Mouse (Mus musculus) embryonic stem cell, embryonic (primary cell): ENCODE measurements around the gene Rab3il1.

Experiments
- CTCF ChIA-PET, 4 experiments: fragments of 300-600 bp in 2 of 4; fragments of 350-600 bp in 2 of 4; sonication (Branson Sonifier 250); formaldehyde crosslinking; loops; one replicate each; lab custom pipeline; 2022; ENCODE audit warnings: inconsistent platforms in 2 of 4; lab: Charles Lee
- POLR2A ChIA-PET, 4 experiments: fragments of 300-600 bp in 2 of 4; fragments of 350-600 bp in 2 of 4; sonication (Branson Sonifier 250); formaldehyde crosslinking; loops; one replicate each; lab custom pipeline; 2022; ENCODE audit warnings: antibody characterized with exemption in 4 of 4, inconsistent platforms in 1 of 4; lab: Charles Lee

The Rab3il1 gene

GRCm38 (mm10) chr19:10017637-10018526 lies 16.4 kb downstream of the Rab3il1 start:
- CTCF ChIA-PET: interaction anchor here (0.6 to 3.9 kb wide), 21 partner anchors 16 to 241 kb away, joined by 3 to 23 read pairs (median 4); partner anchors contain the start of gene Fads1 (in 1 of the 4)
- POLR2A ChIA-PET: interaction anchor here in 3 of 4 experiments (0.5 to 3.6 kb wide), 45 partner anchors 8 to 1305 kb away, joined by 3 to 35 read pairs (median 4); partner anchors contain the start of genes Fads1 (in 3 of the 3) and Incenp (in 1 of the 3)

- CTCF ChIA-PET: interaction anchor here (0.6 to 3.9 kb wide), 18 partner anchors 14 to 240 kb away, joined by 3 to 23 read pairs (median 5); no protein-coding TSS in a partner anchor
- POLR2A ChIA-PET: interaction anchor here in 3 of 4 experiments (0.6 to 3.6 kb wide), 29 partner anchors 9 to 356 kb away, joined by 3 to 35 read pairs (median 5); partner anchors contain the start of gene Fads1 (in 2 of the 3)
These were observed 17.0 kb downstream of the Rab3il1 start for GRCm38 (mm10) chr19:10018527-10018818.

- CTCF ChIA-PET: interaction anchor here in 3 of 4 experiments (0.8 to 3.9 kb wide), 12 partner anchors 13 to 239 kb away, joined by 3 to 23 read pairs (median 5); no protein-coding TSS in a partner anchor
- POLR2A ChIA-PET: interaction anchor here in 3 of 4 experiments (0.6 to 3.6 kb wide), 19 partner anchors 10 to 1263 kb away, joined by 3 to 35 read pairs (median 4); partner anchors contain the start of genes Fads1 (in 1 of the 3) and Nxf1 (in 1 of the 3)
These were observed 17.8 kb downstream of the Rab3il1 start for GRCm38 (mm10) chr19:10019214-10019760.

- POLR2A ChIA-PET: interaction anchor here in 3 of 4 experiments (1.2 to 2.7 kb wide), 6 partner anchors 9 to 161 kb away, joined by 3 to 12 read pairs (median 6); partner anchors contain the start of gene Fads1 (in 1 of the 3)
- CTCF ChIA-PET: interaction anchor here in 3 of 4 experiments (0.7 to 2.0 kb wide), 9 partner anchors 9 to 244 kb away, joined by 3 to 8 read pairs (median 5); no protein-coding TSS in a partner anchor
These were observed 20.5 kb downstream of the Rab3il1 start for GRCm38 (mm10) chr19:10021981-10022380.

- POLR2A ChIA-PET: interaction anchor here in 3 of 4 experiments (1.0 to 2.7 kb wide), 7 partner anchors 10 to 160 kb away, joined by 3 to 12 read pairs (median 5); partner anchors contain the start of gene Fads1 (in 1 of the 3)
- CTCF ChIA-PET: interaction anchor here in 3 of 4 experiments (0.6 to 2.0 kb wide), 19 partner anchors 8 to 243 kb away, joined by 3 to 8 read pairs (median 3); no protein-coding TSS in a partner anchor
These were observed 21.2 kb downstream of the Rab3il1 start for GRCm38 (mm10) chr19:10022414-10023303.

GRCm38 (mm10) chr19:10023304-10023758 lies 21.9 kb downstream of the Rab3il1 start:
- ChIA-PET CTCF (interaction anchor here in 3 of 4 experiments (0.7 to 2.0 kb wide), 16 partner anchors 8 to 221 kb away, joined by 3 to 8 read pairs (median 4); no protein-coding TSS in a partner anchor), POLR2A (interaction anchor here in 3 of 4 experiments (0.6 to 2.7 kb wide), 6 partner anchors 8 to 160 kb away, joined by 3 to 12 read pairs (median 6); partner anchors contain the start of gene Fads1 (in 1 of the 3))

- CTCF ChIA-PET: interaction anchor here in 3 of 4 experiments (0.6 to 1.3 kb wide), 5 partner anchors 32 to 263 kb away, joined by 3 to 5 read pairs (median 4); no protein-coding TSS in a partner anchor
These were observed 23.9 kb downstream of the Rab3il1 start for GRCm38 (mm10) chr19:10025169-10025875.

GRCm38 (mm10) chr19:10029746-10030145 lies 28.3 kb downstream of the Rab3il1 start:
- CTCF ChIA-PET: interaction anchor here in 1 of 4 experiments (0.7 to 1.7 kb wide), 3 partner anchors 10 to 39 kb away, joined by 3 to 5 read pairs (median 3); no protein-coding TSS in a partner anchor
- POLR2A ChIA-PET: interaction anchor here in 2 of 4 experiments (0.8 to 2.1 kb wide), 6 partner anchors 9 to 108 kb away, joined by 3 to 13 read pairs (median 3); no protein-coding TSS in a partner anchor

More at GRCm38 (mm10) chr19:10025169-10025875, 23.9 kb downstream of the Rab3il1 start:
- POLR2A ChIA-PET: interaction anchor here in 3 of 4 experiments (0.7 to 3.9 kb wide), 5 partner anchors 11 to 126 kb away, joined by 4 to 13 read pairs (median 5); partner anchors contain the start of gene Incenp (in 1 of the 3)

- ChIA-PET CTCF (interaction anchor here (0.6 to 6.1 kb wide), 36 partner anchors 10 to 165 kb away, joined by 3 to 49 read pairs (median 4); partner anchors contain the start of genes Best1 (in 2 of the 4) and Fads1 (in 1 of the 4)), POLR2A (interaction anchor here in 3 of 4 experiments (0.6 to 2.5 kb wide), 11 partner anchors 11 to 1096 kb away, joined by 3 to 9 read pairs (median 3); partner anchors contain the start of genes Fen1 (in 1 of the 3) and Tmem258 (in 1 of the 3))
These were observed 31.9 kb downstream of the Rab3il1 start for GRCm38 (mm10) chr19:10033211-10033973.

- ChIA-PET CTCF (interaction anchor here (0.6 to 6.1 kb wide), 25 partner anchors 15 to 468 kb away, joined by 3 to 49 read pairs (median 5); partner anchors contain the start of gene Best1 (in 2 of the 4)), POLR2A (interaction anchor here in 2 of 4 experiments (0.9 to 2.5 kb wide), 9 partner anchors 12 to 54 kb away, joined by 3 to 9 read pairs (median 4); partner anchors contain the start of gene Fth1 (in 1 of the 2))
These were observed 32.9 kb downstream of the Rab3il1 start for GRCm38 (mm10) chr19:10034356-10034755.

GRCm38 (mm10) chr19:10034785-10035447 lies 33.4 kb downstream of the Rab3il1 start:
- ChIA-PET CTCF (interaction anchor here (0.6 to 6.1 kb wide), 27 partner anchors 16 to 467 kb away, joined by 3 to 49 read pairs (median 5); partner anchors contain the start of gene Best1 (in 2 of the 4)), POLR2A (interaction anchor here in 2 of 4 experiments (0.9 to 2.5 kb wide), 7 partner anchors 12 to 54 kb away, joined by 3 to 9 read pairs (median 4); partner anchors contain the start of gene Fth1 (in 1 of the 2))

GRCm38 (mm10) chr19:10037534-10037933 lies 36.1 kb downstream of the Rab3il1 start:
- CTCF ChIA-PET: interaction anchor here in 1 of 4 experiments (0.7 to 6.1 kb wide), 2 partner anchors 46 to 162 kb away, joined by 3 to 49 read pairs; no protein-coding TSS in a partner anchor
- POLR2A ChIA-PET: interaction anchor here in 2 of 4 experiments (0.5 to 1.4 kb wide), 4 partner anchors 9 to 160 kb away, joined by 3 to 4 read pairs (median 4); no protein-coding TSS in a partner anchor

- CTCF ChIA-PET: interaction anchor here (0.6 to 1.8 kb wide), 15 partner anchors 16 to 220 kb away, joined by 3 to 9 read pairs (median 4); partner anchors contain the start of gene Fads2 (in 1 of the 4)
- POLR2A ChIA-PET: interaction anchor here in 3 of 4 experiments (0.6 to 1.8 kb wide), 11 partner anchors 8 to 160 kb away, joined by 3 to 9 read pairs (median 3); no protein-coding TSS in a partner anchor
These were observed 36.9 kb downstream of the Rab3il1 start for GRCm38 (mm10) chr19:10038364-10038763.
